Mouse (Mus musculus) CD4-positive, CD25-positive, alpha-beta regulatory T cell, adult 4 months (primary cell): ENCODE measurements around the gene Per2. TPM values are rescaled to one million over a fixed set of nuclear protein-coding genes. Genes with fewer than 3 reads are reported as not detected.

Source experiments
- ATAC-seq: one replicate; pipeline ENCODE4 v1.8.0; 2017
- polyA plus RNA-seq, 2 experiments: library from polyadenylated mRNA; unstranded; fragments of 100-300 nt; shearing (Covaris generic); gene quantifications; one replicate each; pipeline ENCODE4 v1.2.1; 2017

The Per2 gene
- polyA plus RNA-seq, 2 experiments from 2014 or later: 1.9 to 2.1 TPM

DNA sequence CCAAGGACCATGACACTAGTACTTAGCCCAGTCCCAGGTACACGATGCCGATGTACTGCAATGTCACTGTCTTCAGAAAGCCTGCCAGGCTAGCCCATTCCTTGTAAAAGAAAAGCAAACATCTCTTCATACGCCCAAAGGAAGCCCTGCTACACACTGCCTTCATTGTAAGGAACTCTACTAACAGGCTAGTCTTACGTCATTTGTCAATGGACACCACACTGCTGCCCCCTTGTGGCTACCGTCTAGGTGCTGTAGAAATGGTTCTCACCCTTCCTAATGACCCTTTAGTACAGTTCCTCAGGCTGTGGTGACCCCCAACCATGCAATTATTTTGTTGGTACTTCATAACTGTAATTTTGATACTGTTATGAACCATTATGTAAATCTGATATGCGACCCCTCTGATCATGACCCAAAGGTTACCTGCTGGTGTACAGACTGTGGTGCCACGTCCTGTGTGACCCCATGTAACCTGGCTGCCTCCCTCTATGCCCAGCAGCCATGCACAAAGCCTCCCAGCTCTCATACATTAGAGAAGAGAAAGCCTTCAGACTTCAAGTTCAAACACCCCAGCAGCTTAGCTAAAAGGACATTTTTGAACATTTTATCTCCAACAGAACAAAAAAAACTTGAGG lies 78.6 kb downstream of the Per2 start:
- ATAC-seq: peak; percentile 87

DNA sequence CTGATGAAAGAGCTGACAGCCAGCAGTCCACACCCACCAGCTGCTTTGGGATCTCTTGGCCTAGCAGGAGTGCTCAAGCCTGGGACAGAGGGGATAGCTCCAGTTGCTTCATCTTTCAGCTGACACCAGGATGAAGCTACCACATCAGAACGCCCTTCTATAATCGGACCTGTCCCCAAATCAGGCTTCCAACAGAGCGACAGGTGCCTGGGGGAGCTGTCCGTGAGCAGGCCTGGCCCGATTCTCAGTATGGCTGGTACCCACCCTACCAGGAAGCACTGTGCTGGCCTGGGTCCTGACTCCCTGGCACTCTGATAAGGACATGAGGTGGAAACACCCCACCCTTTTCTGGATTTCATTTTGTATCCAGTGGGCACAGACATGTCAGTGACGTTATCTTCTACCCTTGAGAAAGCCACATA lies 85.7 kb downstream of the Per2 start:
- ATAC-seq: no peak

- no peak for ATAC-seq
These were observed 89.1 kb downstream of the Per2 start for GRCm38 (mm10) chr1:91370055-91370454.

DNA sequence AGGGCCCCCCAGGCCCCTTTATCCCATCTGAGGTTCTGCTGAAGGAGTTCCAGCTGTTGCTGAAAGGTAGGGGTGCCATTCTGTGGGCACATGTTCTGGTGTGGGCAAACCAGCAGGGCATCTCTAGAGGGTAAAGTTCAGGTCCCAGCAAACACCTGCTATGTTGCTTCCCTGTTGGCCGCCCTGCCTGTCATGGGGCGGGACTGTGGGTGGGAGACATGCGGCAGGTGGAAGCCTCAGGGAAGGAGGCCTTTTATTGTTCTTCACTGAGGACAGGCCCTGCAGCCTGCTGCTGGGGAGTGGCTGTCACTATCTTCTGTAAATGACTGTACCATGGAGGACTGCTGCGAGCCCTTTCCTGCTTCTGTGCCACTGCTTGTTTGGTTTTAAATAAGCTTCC lies 89.7 kb downstream of the Per2 start:
- no peak for ATAC-seq

GRCm38 (mm10) chr1:91367295-91367694 lies 91.8 kb downstream of the Per2 start:
- no peak for ATAC-seq

DNA sequence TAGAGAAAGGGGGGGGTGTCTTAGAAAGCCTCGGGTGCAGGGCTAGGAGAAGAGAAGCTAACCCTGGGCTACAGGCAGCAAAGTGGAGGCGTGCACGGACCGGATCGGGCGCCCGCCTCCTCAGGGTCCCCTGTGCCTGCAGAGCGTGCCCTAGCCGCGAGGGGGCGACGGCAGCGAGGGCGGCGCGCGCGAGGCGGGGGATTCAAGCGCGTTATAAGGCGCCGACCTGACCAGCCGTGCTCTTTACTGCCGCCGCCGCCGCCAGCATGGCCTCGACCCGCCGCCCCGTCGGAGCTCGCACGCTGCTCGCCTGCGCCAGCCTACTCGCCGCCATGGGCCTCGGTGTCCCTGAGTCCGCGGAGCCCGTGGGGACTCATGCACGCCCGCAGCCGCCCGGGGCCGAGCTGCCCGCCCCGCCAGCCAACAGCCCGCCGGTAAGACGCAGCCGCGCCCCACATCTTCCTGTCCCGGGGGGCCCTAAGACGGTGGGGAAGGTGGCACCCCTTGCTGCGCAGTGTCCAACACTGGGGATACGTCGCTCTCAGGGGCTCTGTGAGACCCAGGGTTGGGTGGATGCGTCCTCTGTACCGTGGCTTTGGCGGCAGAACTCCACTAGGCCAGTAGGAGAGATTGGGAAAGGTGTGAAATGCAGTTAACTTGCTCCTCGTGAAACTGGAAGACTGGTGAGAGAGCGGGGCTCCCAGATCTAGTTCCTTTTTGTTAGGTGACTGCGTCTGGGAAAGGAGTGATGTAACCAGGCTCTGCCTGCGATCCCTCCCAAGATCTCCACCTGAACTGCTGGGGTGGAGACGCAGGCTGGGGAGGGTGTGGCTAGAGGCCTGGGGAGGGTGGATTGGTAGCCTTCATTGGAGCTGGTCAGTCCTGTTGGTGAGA lies 92.7 kb downstream of the Per2 start, which contains the start of gene Erfe:
Gene Erfe, plus strand, starts transcription at position 216 of the 894 bp plus-strand sequence.
- peak; percentile 77 for ATAC-seq

Other genes with a start within 250 kb of the Per2 start
- 10 to 100 TPM; 85.2 to 93.4 TPM for gene Ube2f, start 209.0 kb downstream of the Per2 start, polyA plus RNA-seq
- 10 to 100 TPM; 57.1 to 91.0 TPM for gene Scly, start 161.0 kb downstream of the Per2 start, polyA plus RNA-seq
- gene Espnl, start 137.2 kb downstream of the Per2 start, polyA plus RNA-seq: not detected
- not detected for gene Klhl30, start 108.3 kb downstream of the Per2 start, polyA plus RNA-seq
- not detected for gene Erfe, start 92.9 kb downstream of the Per2 start, polyA plus RNA-seq
- gene Ilkap, start 60.5 kb downstream of the Per2 start, polyA plus RNA-seq: 10 to 100 TPM; 30.3 to 36.3 TPM
- gene Hes6, start 45.3 kb downstream of the Per2 start, polyA plus RNA-seq: 10 to 100 TPM; 11.4 to 12.5 TPM
- 1 to 10 TPM; 3.5 to 5.2 TPM for gene Traf3ip1, start 35.3 kb upstream of the Per2 start, polyA plus RNA-seq
- gene Asb1, start 81.2 kb upstream of the Per2 start, polyA plus RNA-seq: 1 to 10 TPM; 2.6 to 3.6 TPM